Comparison of ENCODE assay signal across 8 mouse cellular contexts in genomic region chr19:47152062-47152369, GRCm38 (mm10). TPM values are rescaled to one million over a fixed set of nuclear protein-coding genes. Genes with fewer than 3 reads are reported as not detected.
DNase-seq lines count a peak whose midpoint lies in the region; ATAC-seq and TF ChIP-seq lines count a peak whose summit lies in the region.
"Had no signal": no experiment of that assay in that cellular context is flagged by ENCODE, and none has a peak within 500 bp of the region (broad histone marks: within the 10 kb centered on the region; RNA-seq: fewer than 3 reads in every experiment).

No protein-coding gene starts in this region.

- no peak for DNase-seq in lung, embryonic 14.5 days
- DNase-seq in lung, postnatal 25 days (ENCODE audit: low spot score) = no peak
- DNase-seq in forebrain, embryonic 14.5 days (ENCODE audit: low spot score) = no peak
- no peak for DNase-seq in limb, embryonic 10.5 days (ENCODE audit: low spot score)
- no peak for DNase-seq in urinary bladder, postnatal 4 days (ENCODE audit: low spot score in 2 of 2)
- DNase-seq in adrenal gland, adult 8-10 months = no peak

- H3K36me3 ChIP-seq in lung, embryonic 14.5 days (ENCODE audit: insufficient read depth) = no peaks in the 10 kb centered on the region
- H3K36me3 ChIP-seq in forebrain, embryonic 14.5 days (ENCODE audit: control insufficient read depth, insufficient read depth, low read length) = no peaks in the 10 kb centered on the region
- no peaks in the 10 kb centered on the region for H3K36me3 ChIP-seq in limb, embryonic 10.5 days

- ATAC-seq in lung, embryonic 14.5 days (ENCODE audit: insufficient read depth) = no peak
- 0 out of 2 replicates have a peak, but pooled peaks have one; percentile 12 for ATAC-seq in forebrain, embryonic 14.5 days

- H3K4me2 ChIP-seq in lung, embryonic 14.5 days = peak overlapping the region; percentile 55
- H3K4me2 ChIP-seq in forebrain, embryonic 14.5 days (ENCODE audit: low read length) = peak overlapping the region; percentile 60

- H3K9me3 ChIP-seq in lung, embryonic 14.5 days (ENCODE audit: low read depth, low read length) = no peaks in the 10 kb centered on the region
- H3K9me3 ChIP-seq in forebrain, embryonic 14.5 days (replicated peaks; ENCODE audit: control insufficient read depth, low read length) = no peaks in the 10 kb centered on the region
- H3K9me3 ChIP-seq in limb, embryonic 10.5 days (replicated peaks) = no peaks in the 10 kb centered on the region

- H3K9ac ChIP-seq in lung, embryonic 14.5 days = no peak overlapping the region
- peak overlapping the region; percentile 55; the same call in 1 of the 2 replicates for H3K9ac ChIP-seq in forebrain, embryonic 14.5 days (ENCODE audit: low read length)

- no peak overlapping the region for H3K27ac ChIP-seq in lung, embryonic 14.5 days (ENCODE audit: low read depth)
- H3K27ac ChIP-seq in forebrain, embryonic 14.5 days (ENCODE audit: low read depth, low read length) = no peak overlapping the region
- no peak overlapping the region for H3K27ac ChIP-seq in limb, embryonic 10.5 days
- H3K27ac ChIP-seq in olfactory bulb, adult 2 months (ENCODE audit: insufficient read depth, low read depth, low read length) = no peak overlapping the region

- no peak for TF ChIP-seq POLR2A in olfactory bulb, adult 2 months (IDR thresholded peaks at IDR 0.05; ENCODE audit: insufficient read depth, low read depth, low read length)

- H3K4me1 ChIP-seq in lung, embryonic 14.5 days (ENCODE audit: insufficient read depth) = no peaks in the 10 kb centered on the region; the same call in 1 of the 2 replicates
- H3K4me1 ChIP-seq in forebrain, embryonic 14.5 days (ENCODE audit: control insufficient read depth, insufficient read depth, low read length) = no peaks in the 10 kb centered on the region
- H3K4me1 ChIP-seq in limb, embryonic 10.5 days = peaks cover 26% of the 10 kb centered on the region
- H3K4me1 ChIP-seq in olfactory bulb, adult 2 months (ENCODE audit: control insufficient read depth, insufficient read depth, low read length) = peaks cover 12% of the 10 kb centered on the region; the same call in 1 of the 2 replicates

- peaks cover 11% of the 10 kb centered on the region; the same call in 1 of the 2 replicates for H3K27me3 ChIP-seq in lung, embryonic 14.5 days (ENCODE audit: insufficient read depth, low read length)
- no peaks in the 10 kb centered on the region for H3K27me3 ChIP-seq in forebrain, embryonic 14.5 days (replicated peaks; ENCODE audit: control insufficient read depth, insufficient read depth, low read length)
- peaks cover 32% of the 10 kb centered on the region for H3K27me3 ChIP-seq in limb, embryonic 10.5 days (ENCODE audit: low read depth, poor library complexity, severe bottlenecking)

- no peak overlapping the region; the same call in 1 of the 2 replicates for H3K4me3 ChIP-seq in lung, embryonic 14.5 days (ENCODE audit: low read depth, low read length)
- H3K4me3 ChIP-seq in forebrain, embryonic 14.5 days (ENCODE audit: low read depth, low read length) = peak overlapping the region; percentile 32; the same call in 1 of the 2 replicates
- H3K4me3 ChIP-seq in limb, embryonic 10.5 days = peak overlapping the region; percentile 44
- peak overlapping the region; percentile 22; the same call in 1 of the 2 replicates for H3K4me3 ChIP-seq in olfactory bulb, adult 2 months (ENCODE audit: insufficient read depth, low read depth, low read length)

- TF ChIP-seq CTCF in lung, embryonic 14.5 days (IDR thresholded peaks at IDR 0.05; ENCODE audit: low read depth) = no peak
- no peak for TF ChIP-seq CTCF in olfactory bulb, adult 2 months (IDR thresholded peaks at IDR 0.05; ENCODE audit: insufficient read depth, low read depth, low read length)

- 53% methylated on average over 12 of the region's 12 CpGs for WGBS in lung, embryonic 14.5 days
- WGBS in forebrain, embryonic 14.5 days = 60% methylated on average over 12 of the region's 12 CpGs
- WGBS in limb, embryonic 10.5 days = 62% methylated on average over 12 of the region's 12 CpGs
- WGBS in olfactory bulb, adult 2 months = 65% methylated on average over 12 of the region's 12 CpGs

RNA-seq across cellular contexts. Expression of gene Calhm3, which starts 5.5 kb away (rescaled TPM):
- polyA plus RNA-seq in lung, embryonic 14.5 days (2014; fragmentation: Nextera tagmentation; extraction: Ambion mirVana) = not detected in 2 replicates
- polyA plus RNA-seq in forebrain, embryonic 14.5 days (2014; fragmentation: Nextera tagmentation; extraction: Ambion mirVana) = not detected in 2 replicates
- polyA plus RNA-seq in limb, embryonic 10.5 days (2016; fragmentation: Nextera tagmentation; extraction: Ambion mirVana) = not detected in 2 replicates
- polyA plus RNA-seq in olfactory bulb, adult 2 months (2012; ENCODE audit: insufficient read depth, insufficient read length, low replicate concordance, missing spikeins) = not detected in 2 replicates
- not detected for total RNA-seq in adrenal gland, adult 8-10 months (2022)
- total RNA-seq: layer of hippocampus, postnatal 10 days had no signal

RNA-seq across cellular contexts. Expression of gene Calhm1, which starts 8.0 kb away (rescaled TPM):
- polyA plus RNA-seq in lung, embryonic 14.5 days (2014; fragmentation: Nextera tagmentation; extraction: Ambion mirVana) = not detected in 2 replicates
- not detected in 2 replicates for polyA plus RNA-seq in forebrain, embryonic 14.5 days (2014; fragmentation: Nextera tagmentation; extraction: Ambion mirVana)
- not detected in 2 replicates for polyA plus RNA-seq in limb, embryonic 10.5 days (2016; fragmentation: Nextera tagmentation; extraction: Ambion mirVana)
- polyA plus RNA-seq in olfactory bulb, adult 2 months (2012; ENCODE audit: insufficient read depth, insufficient read length, low replicate concordance, missing spikeins) = not detected in 2 replicates
- total RNA-seq in adrenal gland, adult 8-10 months (2022) = not detected
- total RNA-seq: layer of hippocampus, postnatal 10 days had no signal

RNA-seq across cellular contexts. Expression of gene Calhm2, which starts 13.9 kb away (rescaled TPM):
- polyA plus RNA-seq in lung, embryonic 14.5 days (2014; fragmentation: Nextera tagmentation; extraction: Ambion mirVana) = 2.4 and 2.6 TPM in 2 replicates
- polyA plus RNA-seq in forebrain, embryonic 14.5 days (2014; fragmentation: Nextera tagmentation; extraction: Ambion mirVana) = 0.69 and 0.83 TPM in 2 replicates
- 2.8 and 3.7 TPM in 2 replicates for polyA plus RNA-seq in limb, embryonic 10.5 days (2016; fragmentation: Nextera tagmentation; extraction: Ambion mirVana)
- polyA plus RNA-seq in olfactory bulb, adult 2 months (2012; ENCODE audit: insufficient read depth, insufficient read length, low replicate concordance, missing spikeins) = not detected in 2 replicates
- total RNA-seq in adrenal gland, adult 8-10 months (2022) = 1 to 10 TPM; 4.6 to 8.8 (median 7.5) TPM

RNA-seq across cellular contexts. Expression of gene Neurl1a, which starts 26.6 kb away (rescaled TPM):
- polyA plus RNA-seq in lung, embryonic 14.5 days (2014; fragmentation: Nextera tagmentation; extraction: Ambion mirVana) = 7.6 and 8.0 TPM in 2 replicates
- 3.7 and 6.4 TPM in 2 replicates for polyA plus RNA-seq in forebrain, embryonic 14.5 days (2014; fragmentation: Nextera tagmentation; extraction: Ambion mirVana)
- polyA plus RNA-seq in limb, embryonic 10.5 days (2016; fragmentation: Nextera tagmentation; extraction: Ambion mirVana) = 5.7 and 7.7 TPM in 2 replicates
- not detected in 2 replicates for polyA plus RNA-seq in olfactory bulb, adult 2 months (2012; ENCODE audit: insufficient read depth, insufficient read length, low replicate concordance, missing spikeins)
- 10 to 100 TPM; 16.2 to 26.8 (median 22.2) TPM for total RNA-seq in adrenal gland, adult 8-10 months (2022)
